Mouse (Mus musculus) embryo, embryonic 10.5 days (tissue): ENCODE results near the gene Vars.
"Not testable (repeated sequence)": the region's sequence is repeated elsewhere in the genome, so short reads cannot be mapped to it uniquely, and the experiment has no call there.

Experiments used
- DNase-seq: peaks from one replicate; pipeline ENCODE4 v3.0.0-alpha.2; 2015; ENCODE audit warnings: low spot score

The Vars gene

GRCm38 (mm10) chr17:34972069-34972749, 28.6 kb upstream of the Vars start, which contains the start of the genes Hspa1a and Hspa1l:
Gene Hspa1a (minus strand): TSS chr17:34972156.
Gene Hspa1l (plus strand): TSS chr17:34972703.
- DNase-seq = peak; percentile 87

GRCm38 (mm10) chr17:34975581-34976492, 24.9 kb upstream of the Vars start:
- no peak for DNase-seq

GRCm38 (mm10) chr17:34977000-34977399, 23.8 kb upstream of the Vars start:
- DNase-seq = no peak

- DNase-seq = no peak
These were observed 22.5 kb upstream of the Vars start for GRCm38 (mm10) chr17:34978239-34978638.

DNA sequence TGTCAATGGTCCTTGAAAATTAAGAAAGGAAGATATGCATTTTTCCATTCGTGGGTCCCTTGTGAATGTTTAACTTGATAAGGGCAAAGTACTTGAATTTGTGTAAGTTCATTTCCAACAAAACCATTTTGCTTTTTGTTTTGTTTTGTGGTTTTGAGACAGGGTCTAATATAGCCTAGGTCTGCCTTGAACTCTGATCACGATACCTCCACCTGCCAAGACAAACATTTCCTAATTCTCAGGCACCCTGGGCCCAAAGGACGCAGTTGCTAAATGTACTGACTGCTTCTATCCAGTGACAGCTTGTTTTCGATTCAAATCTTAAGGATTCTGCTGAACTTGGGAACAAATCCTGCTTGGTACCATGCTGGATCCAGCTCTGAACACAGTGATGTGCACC, 21.2 kb upstream of the Vars start:
- DNase-seq = no peak

DNA sequence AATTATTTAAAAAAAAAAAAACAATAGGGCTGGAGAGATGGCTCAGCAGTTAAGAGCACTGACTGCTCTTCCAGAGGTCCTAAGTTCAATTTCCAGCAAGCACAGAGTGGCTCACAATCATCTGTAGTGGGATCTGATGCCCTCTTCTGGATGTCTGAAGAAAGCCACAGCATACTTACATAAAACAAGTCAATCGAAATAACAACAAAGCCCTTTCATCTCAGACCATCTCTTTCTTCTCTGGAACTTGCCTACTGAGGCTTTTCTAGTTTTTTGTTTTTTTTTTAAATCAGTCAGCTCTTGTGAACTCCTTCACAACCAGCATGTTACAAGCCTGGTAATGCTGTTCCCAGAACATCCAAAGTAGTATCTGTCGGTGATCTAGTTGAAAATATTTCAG, 20.1 kb upstream of the Vars start:
- peak; percentile 80 for DNase-seq

GRCm38 (mm10) chr17:34981690-34982180, 19.1 kb upstream of the Vars start, which contains the start of gene Lsm2:
Gene Lsm2 (plus strand): TSS chr17:34981862.
- DNase-seq = peak; percentile 96

DNA sequence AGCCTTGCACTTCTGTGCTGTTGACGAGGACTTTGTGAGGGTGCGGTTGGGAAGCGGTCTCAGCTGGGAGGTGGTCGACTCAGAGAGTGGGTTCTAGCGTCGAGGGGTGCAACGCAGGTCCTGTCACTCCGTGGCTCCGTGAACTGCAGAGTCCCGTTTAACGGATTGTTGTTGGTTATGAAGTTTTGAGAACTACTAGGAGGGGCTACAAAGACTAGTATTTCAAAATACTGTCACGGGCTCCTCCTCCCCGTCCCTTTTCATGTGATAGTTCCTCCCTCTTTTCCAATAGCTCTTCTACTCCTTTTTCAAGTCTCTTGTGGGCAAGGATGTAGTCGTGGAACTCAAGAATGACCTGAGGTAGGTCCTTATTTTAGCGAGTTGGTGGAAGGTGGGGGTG, 18.5 kb upstream of the Vars start:
- DNase-seq = no peak

- peak; percentile 63 for DNase-seq
These were observed 16.6 kb upstream of the Vars start for GRCm38 (mm10) chr17:34984218-34984617.

DNA sequence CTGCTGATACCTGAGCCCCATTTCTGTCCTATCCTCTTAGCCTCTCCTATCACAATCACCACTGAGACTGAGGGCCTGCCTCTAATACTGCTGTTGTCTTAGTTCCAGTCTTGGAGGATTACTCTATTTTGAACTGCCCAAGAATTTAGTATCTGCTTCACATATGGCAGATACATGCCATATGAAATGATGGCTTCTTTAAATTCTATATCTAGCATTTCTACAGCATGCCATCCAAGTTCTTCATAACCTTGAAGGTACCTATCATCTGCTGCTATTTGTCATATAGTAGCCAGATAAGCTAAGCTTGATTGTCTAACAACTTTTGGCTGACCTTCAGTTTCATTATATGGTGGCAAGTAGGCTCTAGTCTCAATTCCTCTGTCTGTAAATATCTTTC, 6.0 kb upstream of the Vars start:
- no peak for DNase-seq

- DNase-seq = not testable (repeated sequence)
These were observed 5.6 kb upstream of the Vars start for GRCm38 (mm10) chr17:34995192-34995591.

DNA sequence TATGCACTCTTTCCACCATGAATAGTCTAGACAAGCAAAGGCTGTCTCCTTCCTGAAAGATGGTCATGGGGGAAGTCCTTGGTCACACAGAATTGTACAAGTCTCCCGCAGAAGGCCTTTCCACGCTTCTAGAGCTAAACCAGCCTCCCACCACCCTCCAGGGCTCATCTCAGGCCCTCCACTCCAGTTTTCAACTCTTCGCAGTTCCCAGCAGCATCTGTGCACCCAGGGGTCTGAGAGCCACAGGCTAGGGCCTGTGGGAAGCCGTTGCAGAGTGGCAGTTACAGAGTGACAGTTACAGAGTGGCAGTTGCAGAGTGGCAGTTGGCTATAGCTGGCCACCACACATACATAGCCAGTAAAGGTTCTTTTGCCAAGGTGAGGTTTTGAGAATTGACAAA, 4.9 kb upstream of the Vars start:
- not testable (repeated sequence) for DNase-seq

- no peak for DNase-seq
These were observed 4.2 kb upstream of the Vars start for GRCm38 (mm10) chr17:34996411-34997141.

- DNase-seq = no peak
These were observed 3.7 kb upstream of the Vars start for GRCm38 (mm10) chr17:34997142-34997483.

DNA sequence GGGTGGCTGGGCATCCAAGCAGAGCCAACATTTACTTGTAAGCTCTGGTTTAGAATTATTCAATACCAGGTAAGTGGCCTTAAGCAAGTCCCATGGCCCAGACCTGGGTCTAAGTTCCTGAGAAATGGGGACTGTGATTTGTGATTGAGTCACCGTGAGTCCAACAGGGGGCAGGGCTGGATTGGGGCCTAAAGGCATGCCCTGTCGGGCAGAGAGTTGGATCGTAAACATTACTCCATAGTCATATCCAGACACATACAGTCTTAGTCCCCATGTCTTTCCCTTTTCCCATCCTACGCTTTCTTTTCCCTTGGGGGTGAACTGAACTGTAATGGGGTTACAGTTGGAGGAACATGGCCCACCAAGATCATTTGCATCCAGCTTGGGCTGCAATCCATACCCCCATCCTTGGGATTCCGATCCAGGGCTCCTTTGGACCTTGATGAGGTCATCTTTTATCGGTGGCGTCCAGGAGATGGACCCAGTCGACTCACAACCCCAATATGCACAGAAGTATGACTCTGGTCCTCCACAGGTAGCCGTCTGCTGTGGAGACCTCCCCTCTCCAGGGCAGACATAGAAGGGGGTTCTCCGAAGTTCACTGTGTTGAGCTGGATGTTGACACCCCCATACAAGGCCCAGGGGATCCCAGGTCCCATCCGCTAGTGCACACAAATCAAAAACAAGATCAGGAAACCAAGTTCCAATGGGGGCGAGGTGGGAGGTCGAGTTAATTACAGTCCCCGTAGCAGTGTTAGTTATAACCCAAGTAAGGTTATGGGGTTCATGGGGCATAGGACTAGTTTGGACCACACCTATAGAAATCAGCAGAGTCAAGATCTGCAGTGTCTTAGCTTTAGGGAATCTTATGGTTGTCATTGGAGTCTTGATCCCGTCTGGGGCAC, 2.0 kb upstream of the Vars start:
- no peak for DNase-seq

DNA sequence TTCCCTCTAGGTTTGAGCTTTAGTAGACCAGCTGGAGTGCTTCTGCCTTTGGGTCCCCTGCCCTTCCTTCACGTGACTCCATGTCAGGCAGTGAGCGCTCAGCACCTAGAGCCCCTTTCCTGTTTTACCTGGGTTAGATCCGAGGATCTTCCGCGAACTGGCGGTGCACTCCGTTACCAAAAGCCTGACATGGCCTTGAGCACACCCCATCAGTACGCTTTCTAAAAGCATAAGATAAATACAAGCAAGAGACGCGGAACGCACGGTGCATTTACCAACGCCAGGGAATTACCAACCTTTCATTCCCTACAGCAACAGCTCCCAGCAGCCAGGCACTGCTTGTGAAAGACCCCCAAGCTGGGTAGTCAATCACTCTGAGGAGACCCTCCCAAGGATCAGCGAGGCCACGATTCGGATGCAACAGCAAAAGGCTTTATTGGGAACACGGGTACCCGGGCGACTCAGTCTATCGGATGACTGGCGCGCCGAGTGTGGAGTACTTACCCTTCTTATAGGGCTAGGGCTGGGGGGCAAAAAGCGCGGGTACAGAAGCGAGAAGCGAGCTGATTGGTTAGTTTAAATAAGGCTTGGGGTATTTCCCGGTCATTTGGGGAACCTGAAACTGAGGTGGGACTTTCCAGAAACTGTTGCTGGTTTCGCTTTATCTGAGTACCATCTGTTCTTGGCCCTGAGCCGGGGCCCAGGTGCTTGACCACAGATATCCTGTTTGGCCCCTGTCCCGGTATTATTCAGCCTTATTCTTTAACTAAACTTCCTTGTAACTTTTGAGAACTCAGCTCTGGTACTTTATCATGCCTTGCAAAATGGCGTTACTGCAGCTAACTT, 693 bp upstream of the Vars start:
- DNase-seq = peak; percentile 49

GRCm38 (mm10) chr17:35001452-35002152, 815 bp downstream of the Vars start:
- peak; percentile 53 for DNase-seq

GRCm38 (mm10) chr17:35002153-35002865, 1.5 kb downstream of the Vars start:
- no peak for DNase-seq
